Mouse (Mus musculus) neutrophil, adult 83 days (primary cell): ENCODE results near the gene Nudcd2. TPM values are rescaled to one million over a fixed set of nuclear protein-coding genes. Genes with fewer than 3 reads are reported as not detected.

ENCODE experiments used
- total RNA-seq, 2 experiments: library from RNA; stranded (reverse); gene quantifications; one replicate each; pipeline ENCODE4 v1.2.4; 2023

Nudcd2 gene
- 10 to 100 TPM; 11.0 to 14.9 TPM for total RNA-seq

DNA sequence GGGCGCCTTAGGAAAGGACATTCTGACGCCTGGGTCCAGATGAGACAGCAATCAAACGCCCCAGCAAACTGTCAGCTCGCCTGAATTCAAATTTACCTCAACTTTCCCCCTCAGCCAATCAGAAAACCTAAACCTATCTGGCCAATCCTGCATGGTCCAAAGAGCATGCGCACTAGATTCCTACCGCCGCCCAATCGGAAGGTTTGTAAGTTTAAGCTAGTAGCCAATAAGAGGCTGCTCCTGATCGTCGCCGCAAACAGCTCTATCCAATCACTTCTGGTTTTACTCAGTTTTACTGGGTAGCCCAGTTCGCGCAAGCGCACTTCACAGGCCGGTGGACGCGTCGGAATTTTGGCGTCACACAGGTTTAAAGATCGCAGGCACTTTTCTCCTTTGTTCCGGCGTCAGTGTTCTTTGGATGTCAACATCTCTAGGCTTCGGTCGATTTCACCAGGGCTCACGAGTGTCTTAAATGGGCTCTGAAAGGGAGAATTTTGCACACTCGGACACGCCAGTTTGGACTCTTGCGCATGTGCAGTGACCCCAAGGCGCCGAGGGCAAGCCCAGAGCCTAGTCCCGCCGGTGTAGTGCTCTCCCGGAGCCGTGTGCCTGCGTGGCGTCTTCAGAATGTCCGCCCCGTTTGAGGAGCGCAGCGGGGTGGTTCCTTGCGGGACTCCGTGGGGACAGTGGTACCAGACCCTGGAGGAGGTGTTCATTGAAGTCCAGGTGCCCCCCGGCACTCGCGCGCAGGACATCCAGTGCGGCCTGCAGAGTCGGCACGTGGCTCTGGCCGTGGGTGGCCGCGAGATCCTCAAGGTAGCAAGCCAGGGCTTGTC is at the start of gene Nudcd2, which contains the start of gene Hmmr:
Gene Nudcd2, plus strand, starts transcription at position 329 of the 836 bp plus-strand sequence.
Gene Hmmr, minus strand, starts transcription at position 84 of the 836 bp plus-strand sequence.

DNA sequence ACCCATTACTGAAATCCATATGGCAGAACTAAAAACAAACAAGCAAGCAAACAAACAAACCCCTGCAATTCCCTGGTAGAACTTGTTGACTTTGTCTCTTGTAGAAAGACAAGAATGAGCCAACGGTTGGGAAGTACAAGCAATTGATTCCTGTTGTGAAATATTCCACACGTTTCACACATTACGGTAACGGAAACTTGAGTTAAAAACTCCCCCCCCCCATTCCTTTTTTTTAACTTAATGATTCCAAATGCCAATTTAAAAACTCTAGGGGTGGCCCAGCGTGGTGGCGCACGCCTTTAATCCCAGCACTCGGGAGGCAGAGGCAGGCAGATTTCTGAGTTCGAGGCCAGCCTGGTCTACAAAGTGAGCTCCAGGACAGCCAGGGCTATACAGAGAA is 38.4 kb upstream of the Nudcd2 start, which contains the start of gene Mat2b:
Gene Mat2b, minus strand, starts transcription at position 101 of the 400 bp plus-strand sequence.

DNA sequence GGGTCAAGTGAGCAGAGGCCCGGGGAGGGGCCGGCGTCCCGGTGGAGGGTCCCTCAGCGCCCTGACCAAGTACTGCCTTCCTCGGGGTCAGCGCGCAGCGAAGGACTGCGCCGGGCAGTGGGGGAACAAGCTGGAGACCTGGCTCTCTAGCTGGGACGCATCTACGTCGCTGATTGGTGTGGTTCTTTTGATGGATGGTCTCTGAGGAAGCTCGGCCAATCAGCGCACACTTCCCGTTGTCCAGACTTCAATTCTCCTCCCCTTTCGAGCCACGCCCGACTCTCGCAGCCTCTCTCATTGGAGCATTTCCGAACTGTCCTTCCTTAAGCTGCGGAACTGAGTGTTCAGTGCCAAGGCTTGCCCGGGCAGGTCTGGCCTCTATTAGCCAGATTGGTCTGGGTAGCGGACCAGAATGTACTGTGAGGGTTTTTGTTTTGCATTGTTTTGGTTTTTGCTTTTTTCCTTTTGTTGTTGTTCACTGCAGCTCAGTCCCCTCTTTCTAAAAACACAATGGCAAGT is 21.7 kb downstream of the Nudcd2 start, which contains the start of gene Ccng1:
Gene Ccng1, minus strand, starts transcription at position 203 of the 519 bp plus-strand sequence.

Other genes starting within 250 kb of the Nudcd2 start
- 10 to 100 TPM; 50.3 to 51.0 TPM for gene Mat2b, start 38.5 kb upstream of the Nudcd2 start, total RNA-seq
- gene Hmmr, start 245 bp upstream of the Nudcd2 start, total RNA-seq = 10 to 100 TPM; 27.9 to 34.6 TPM
- gene Ccng1, start 21.6 kb downstream of the Nudcd2 start, total RNA-seq = 10 to 100 TPM; 25.7 to 28.5 TPM